Mouse (Mus musculus) MEL (cell line): ENCODE measurements around the gene Btn1a1. TPM values are rescaled to one million over a fixed set of nuclear protein-coding genes. Genes with fewer than 3 reads are reported as not detected.
A peak's percentile ranks its signal among the peaks of the same experiment; 100 is the strongest.

ENCODE experiments used
- DNase-seq: peaks from one replicate; pipeline ENCODE4 v3.0.0; 2011; ENCODE audit warnings: low read depth, low spot score
- H3K27ac ChIP-seq: 2 replicates; pipeline ENCODE4 v1.5.1; 2012; ENCODE audit warnings: low read depth, mild to moderate bottlenecking, control low read depth, low read length, moderate library complexity; ENCODE audit not compliant: control insufficient read depth
- H3K27me3 ChIP-seq, 2 experiments: fragments of 150-350 bp in 1 of 2; sonication (generic) in 1 of 2; 2 replicates each; pipeline ENCODE4 v1.6.1; 2012; ENCODE audit warnings: low read length in 2 of 2, mild to moderate bottlenecking in 2 of 2, improper control_type of control experiment in 1 of 2, moderate library complexity in 1 of 2; ENCODE audit not compliant: insufficient read depth in 2 of 2, control insufficient read depth in 1 of 2
- H3K36me3 ChIP-seq, 2 experiments: 2 replicates each; pipeline ENCODE4 v1.6.1; 2012 to 2014; ENCODE audit warnings: low read length in 2 of 2, improper control_type of control experiment in 1 of 2, inconsistent platforms in 1 of 2, mild to moderate bottlenecking in 1 of 2; ENCODE audit not compliant: insufficient read depth in 2 of 2, control insufficient read depth in 1 of 2
- H3K4me1 ChIP-seq, 2 experiments: fragments of 150-350 bp in 1 of 2; sonication (generic) in 1 of 2; 2 replicates each; pipeline ENCODE4 v1.6.1; 2012; ENCODE audit warnings: low read length in 2 of 2, improper control_type of control experiment in 1 of 2, mild to moderate bottlenecking in 1 of 2; ENCODE audit not compliant: insufficient read depth in 2 of 2, control insufficient read depth in 1 of 2
- H3K4me3 ChIP-seq, 2 experiments: fragments of 150-350 bp in 1 of 2; sonication (generic) in 1 of 2; 2 replicates each; pipeline ENCODE4 v1.5.1; 2012; ENCODE audit warnings: low read depth in 2 of 2, low read length in 2 of 2, mild to moderate bottlenecking in 2 of 2, moderate library complexity in 2 of 2, control low read depth in 1 of 2, improper control_type of control experiment in 1 of 2; ENCODE audit not compliant: control insufficient read depth in 1 of 2, insufficient read depth in 1 of 2
- H3K79me2 ChIP-seq: 2 replicates; pipeline ENCODE4 v1.6.1; 2012; ENCODE audit warnings: mild to moderate bottlenecking, low read length, moderate library complexity; ENCODE audit not compliant: control insufficient read depth, poor library complexity, insufficient read depth
- H3K9ac ChIP-seq: 2 replicates; pipeline ENCODE4 v1.6.1; 2012; ENCODE audit warnings: low read depth, mild to moderate bottlenecking, control low read depth, low read length, moderate library complexity; ENCODE audit not compliant: control insufficient read depth, poor library complexity, severe bottlenecking
- H3K9me3 ChIP-seq: fragments of 150-350 bp; sonication (generic); replicated peaks from 2 replicates; pipeline ENCODE4 v1.6.1; 2012; ENCODE audit warnings: mild to moderate bottlenecking, low read length, improper control_type of control experiment, moderate library complexity; ENCODE audit not compliant: insufficient read depth
- CTCF ChIP-seq, 3 experiments: IDR thresholded peaks in 2 of 3; conservative IDR thresholded peaks in 1 of 3; 2 replicates each; pipeline ENCODE4 v1.5.1; 2011 to 2012; ENCODE audit warnings: low read length in 3 of 3, low read depth in 2 of 3, mild to moderate bottlenecking in 2 of 3, improper control_type of control experiment in 1 of 3, inconsistent platforms in 1 of 3, mixed read lengths in 1 of 3, moderate library complexity in 1 of 3; ENCODE audit not compliant: control insufficient read depth in 1 of 3, insufficient read depth in 1 of 3, poor library complexity in 1 of 3, severe bottlenecking in 1 of 3
- HCFC1 ChIP-seq: IDR thresholded peaks from 2 replicates; pipeline ENCODE4 v1.6.1; 2012; ENCODE audit warnings: low read depth, mild to moderate bottlenecking, inconsistent platforms, low read length, improper control_type of control experiment, moderate library complexity
- MAZ ChIP-seq: IDR thresholded peaks from 2 replicates; pipeline ENCODE4 v1.6.1; 2012; ENCODE audit warnings: low read depth, mild to moderate bottlenecking, inconsistent platforms, low read length, improper control_type of control experiment
- MYB ChIP-seq: IDR thresholded peaks from 2 replicates; pipeline ENCODE4 v1.6.1; 2011; ENCODE audit warnings: mild to moderate bottlenecking, low read depth, low read length, improper control_type of control experiment
- NELFE ChIP-seq: IDR thresholded peaks from 2 replicates; pipeline ENCODE4 v1.6.1; 2011; ENCODE audit warnings: low read depth, low read length, improper control_type of control experiment
- POLR2A ChIP-seq, 2 experiments: IDR thresholded peaks; 2 replicates each; pipeline ENCODE4 v1.6.1; 2011 to 2012; ENCODE audit warnings: low read length in 2 of 2, mild to moderate bottlenecking in 2 of 2, control low read depth in 1 of 2, improper control_type of control experiment in 1 of 2, low read depth in 1 of 2, moderate library complexity in 1 of 2; ENCODE audit not compliant: control insufficient read depth in 1 of 2, insufficient read depth in 1 of 2, poor library complexity in 1 of 2
- RCOR1 ChIP-seq: IDR thresholded peaks from 2 replicates; pipeline ENCODE4 v1.6.1; 2012; ENCODE audit warnings: low read depth, mild to moderate bottlenecking, inconsistent platforms, low read length, improper control_type of control experiment
- TAL1 ChIP-seq: IDR thresholded peaks from 2 replicates; pipeline ENCODE4 v1.6.1; 2012; ENCODE audit warnings: mild to moderate bottlenecking, inconsistent platforms, low read length, moderate library complexity, mixed read lengths
- TBP ChIP-seq: IDR thresholded peaks from 2 replicates; pipeline ENCODE4 v1.8.0; 2011; ENCODE audit warnings: low read depth, low read length, improper control_type of control experiment
- USF1 ChIP-seq: IDR thresholded peaks from 2 replicates; pipeline ENCODE4 v1.6.1; 2014; ENCODE audit warnings: low read depth, mild to moderate bottlenecking, inconsistent platforms, low read length, improper control_type of control experiment, moderate library complexity
- ZC3H11A ChIP-seq: IDR thresholded peaks from 2 replicates; pipeline ENCODE4 v1.6.1; 2012; ENCODE audit warnings: low read depth, mild to moderate bottlenecking, inconsistent platforms, low read length, improper control_type of control experiment
- ZNF384 ChIP-seq: IDR thresholded peaks from 2 replicates; pipeline ENCODE4 v1.6.1; 2012; ENCODE audit warnings: low read depth, mild to moderate bottlenecking, inconsistent platforms, low read length, improper control_type of control experiment
- polyA plus RNA-seq, 2 experiments: library from polyadenylated mRNA; stranded (reverse) in 1 of 2; unstranded in 1 of 2; fragments of >175 nt in 1 of 2; fragments of >200 nt in 1 of 2; gene quantifications; 2 replicates each; pipeline versions ENCODE4 v1.2.1 to v1.2.4; 2012; ENCODE audit warnings: low replicate concordance in 2 of 2, low read depth in 1 of 2; ENCODE audit not compliant: insufficient read length in 2 of 2, insufficient read depth in 1 of 2, missing spikeins in 1 of 2
- total RNA-seq: library from RNA; depleted of rRNA; stranded (reverse); fragments of 300-350 nt; gene quantifications from 2 replicates; pipeline ENCODE4 v1.2.3, GENCODE M21; 2012

Gene Btn1a1
- total and polyA plus RNA-seq, 3 experiments: 0.25 TPM; not detected in 2

- Histone ChIP-seq H3K36me3 (peaks cover 0 to 4% of the 10 kb centered on the region in 2 experiments; a peak in 1 of 4 replicates), H3K4me1 (no peaks in the 10 kb centered on the region; a peak in 2 of 4 replicates), H3K27me3 (no peaks in the 10 kb centered on the region), H3K79me2 (no peaks in the 10 kb centered on the region; the same call in 1 of the 2 replicates), H3K9me3 (no peaks in the 10 kb centered on the region), H3K4me3 (peak overlapping the region; percentile 65 to 68), H3K9ac (peak overlapping the region; percentile 79), H3K27ac (peak overlapping the region; percentile 64)
- DNase-seq: peak; percentile 98
- TF ChIP-seq CTCF (IDR thresholded peaks at IDR 0.05 in 2 of 3, conservative IDR thresholded peaks at IDR 0.05 in 1 of 3; ENCODE audit: control insufficient read depth in 1 of 3, insufficient read depth in 1 of 3, low read depth in 2 of 3, low read length in 3 of 3, poor library complexity in 1 of 3, severe bottlenecking in 1 of 3) (peak in 2 of 3 experiments; percentile 52 to 77; a peak in 4 of 6 replicates), TAL1 (0 out of 2 replicates have a peak, but pooled peaks have one; percentile 15), TBP (peak; percentile 100), USF1 (no peak), RCOR1 (no peak), HCFC1 (no peak)
Measured at GRCm38 (mm10) chr13:23432562-23433201, 33.0 kb downstream of the Btn1a1 start.

- TF ChIP-seq MAZ: no peak
- TF ChIP-seq NELFE: no peak
- TF ChIP-seq POLR2A (IDR thresholded peaks at IDR 0.05; ENCODE audit: control insufficient read depth in 1 of 2, insufficient read depth in 1 of 2, low read depth in 1 of 2, low read length in 2 of 2, poor library complexity in 1 of 2): 0 out of 4 replicates have a peak, but pooled peaks have one; percentile 6 to 27
- TF ChIP-seq TBP: peak; percentile 99
- TF ChIP-seq TAL1: peak; percentile 25; the same call in 1 of the 2 replicates
- TF ChIP-seq RCOR1: no peak
- H3K27me3 ChIP-seq: no peaks in the 10 kb centered on the region
- peak overlapping the region; percentile 82 for H3K27ac ChIP-seq
- peak overlapping the region; percentile 59 to 86 for H3K4me3 ChIP-seq
- peaks cover 0 to 4% of the 10 kb centered on the region in 2 experiments; a peak in 1 of 4 replicates for H3K36me3 ChIP-seq
- peak; percentile 93 for DNase-seq
- no peaks in the 10 kb centered on the region for H3K9me3 ChIP-seq
- peak overlapping the region; percentile 79 for H3K9ac ChIP-seq
- H3K4me1 ChIP-seq: no peaks in the 10 kb centered on the region; a peak in 2 of 4 replicates
- H3K79me2 ChIP-seq: no peaks in the 10 kb centered on the region; the same call in 1 of the 2 replicates
Measured at GRCm38 (mm10) chr13:23431351-23431771, 34.3 kb downstream of the Btn1a1 start.

GRCm38 (mm10) chr13:23430734-23431133 lies 35.0 kb downstream of the Btn1a1 start:
- H3K36me3 ChIP-seq: peaks cover 0 to 4% of the 10 kb centered on the region in 2 experiments; a peak in 1 of 4 replicates
- DNase-seq: peak; percentile 90
- H3K9ac ChIP-seq: peak overlapping the region; percentile 60
- H3K27ac ChIP-seq: peak overlapping the region; percentile 35
- H3K4me3 ChIP-seq: peak overlapping the region; percentile 52 to 80
- H3K79me2 ChIP-seq: no peaks in the 10 kb centered on the region; the same call in 1 of the 2 replicates
- no peaks in the 10 kb centered on the region; a peak in 2 of 4 replicates for H3K4me1 ChIP-seq
- no peaks in the 10 kb centered on the region for H3K27me3 ChIP-seq
- H3K9me3 ChIP-seq: no peaks in the 10 kb centered on the region
- TF ChIP-seq POLR2A (IDR thresholded peaks at IDR 0.05; ENCODE audit: control insufficient read depth in 1 of 2, insufficient read depth in 1 of 2, low read depth in 1 of 2, low read length in 2 of 2, poor library complexity in 1 of 2) (0 out of 4 replicates have a peak, but pooled peaks of 1 of the 2 experiments have one; percentile 9), ZC3H11A (no peak), TBP (peak; percentile 79), MYB (no peak), ZNF384 (no peak), CTCF (IDR thresholded peaks at IDR 0.05 in 2 of 3, conservative IDR thresholded peaks at IDR 0.05 in 1 of 3; ENCODE audit: control insufficient read depth in 1 of 3, insufficient read depth in 1 of 3, low read depth in 2 of 3, low read length in 3 of 3, poor library complexity in 1 of 3, severe bottlenecking in 1 of 3) (peak in 2 of 3 experiments; percentile 35 to 45; a peak in 4 of 6 replicates)
